Mouse (Mus musculus) left cerebral cortex, postnatal 25 days (tissue): Measurements from ENCODE around the gene Diaph2. TPM values are rescaled to one million over a fixed set of nuclear protein-coding genes. Genes with fewer than 3 reads are reported as not detected.
"Not testable (repeated sequence)": the region's sequence is repeated elsewhere in the genome, so short reads cannot be mapped to it uniquely, and the experiment has no call there.

Source experiments
- DNase-seq, 2 experiments: peaks; one replicate each; pipeline ENCODE4 v3.0.0; 2022; ENCODE audit warnings: low spot score in 2 of 2, mixed read lengths in 1 of 2
- intact Hi-C: fragments of 180-260 bp; cut with DNase I; formaldehyde crosslinking; loops from one replicate; pipeline ENCODE4 v1.15.1; 2025
- total RNA-seq, 2 experiments: library from RNA; stranded (reverse); gene quantifications; 2 replicates each; pipeline ENCODE4 v1.2.3; 2021

Diaph2 gene
- total RNA-seq, 2 experiments from 2014 or later = 21.9 to 25.6 TPM

- intact Hi-C loops = no loop called here
- no peak for DNase-seq
Observed at GRCm38 (mm10) chrX:129781844-129782243, 32.3 kb downstream of the Diaph2 start.

- intact Hi-C loops = no loop called here
- no peak for DNase-seq
Observed at GRCm38 (mm10) chrX:129784062-129784461, 34.5 kb downstream of the Diaph2 start.

- intact Hi-C loops, DNase-seq: not testable (repeated sequence)
Observed at GRCm38 (mm10) chrX:129799920-129800319, 50.4 kb downstream of the Diaph2 start.

GRCm38 (mm10) chrX:129831903-129832302, 82.4 kb downstream of the Diaph2 start:
- intact Hi-C loops = no loop called here
- DNase-seq = peak in 1 of 2 experiments; percentile 2

GRCm38 (mm10) chrX:129833887-129834286, 84.3 kb downstream of the Diaph2 start:
- no peak for DNase-seq
- intact Hi-C loops = no loop called here

- intact Hi-C loops = loop anchor here (10.0 kb wide), 1 partner anchor 580 kb away; no protein-coding TSS in a partner anchor
- peak in 1 of 2 experiments; percentile 1 for DNase-seq
Observed at GRCm38 (mm10) chrX:129884465-129884864, 134.9 kb downstream of the Diaph2 start.

GRCm38 (mm10) chrX:129925806-129926205, 176.3 kb downstream of the Diaph2 start:
- intact Hi-C loops = no loop called here
- no peak for DNase-seq

- intact Hi-C loops = no loop called here
- DNase-seq = peak in 1 of 2 experiments; percentile 14
Observed at GRCm38 (mm10) chrX:129974816-129975215, 225.3 kb downstream of the Diaph2 start.

- no peak for DNase-seq
- intact Hi-C loops = no loop called here
Observed at GRCm38 (mm10) chrX:130008210-130008609, 258.7 kb downstream of the Diaph2 start.

GRCm38 (mm10) chrX:130019735-130020134, 270.2 kb downstream of the Diaph2 start:
- intact Hi-C loops = no loop called here
- DNase-seq = no peak

- intact Hi-C loops = no loop called here
- DNase-seq = no peak
Observed at GRCm38 (mm10) chrX:130044525-130044924, 295.0 kb downstream of the Diaph2 start.

- intact Hi-C loops = no loop called here
- no peak for DNase-seq
Observed at GRCm38 (mm10) chrX:130149216-130149615, 399.7 kb downstream of the Diaph2 start.

GRCm38 (mm10) chrX:130152164-130152563, 402.6 kb downstream of the Diaph2 start:
- no peak for DNase-seq
- intact Hi-C loops = no loop called here

GRCm38 (mm10) chrX:130173126-130173525, 423.6 kb downstream of the Diaph2 start:
- intact Hi-C loops = no loop called here

GRCm38 (mm10) chrX:130187891-130188290, 438.3 kb downstream of the Diaph2 start:
- intact Hi-C loops = no loop called here

More at GRCm38 (mm10) chrX:130173126-130173525, 423.6 kb downstream of the Diaph2 start:
- DNase-seq = no peak

GRCm38 (mm10) chrX:130188449-130188848, 438.9 kb downstream of the Diaph2 start:
- intact Hi-C loops = no loop called here
- DNase-seq = no peak

More at GRCm38 (mm10) chrX:130187891-130188290, 438.3 kb downstream of the Diaph2 start:
- no peak for DNase-seq

GRCm38 (mm10) chrX:130189250-130189649, 439.7 kb downstream of the Diaph2 start:
- DNase-seq = no peak
- intact Hi-C loops = no loop called here

GRCm38 (mm10) chrX:130197412-130197811, 447.9 kb downstream of the Diaph2 start:
- intact Hi-C loops, DNase-seq: not testable (repeated sequence)

GRCm38 (mm10) chrX:130205243-130205642, 455.7 kb downstream of the Diaph2 start:
- DNase-seq = no peak
- intact Hi-C loops = no loop called here

GRCm38 (mm10) chrX:130212227-130212626, 462.7 kb downstream of the Diaph2 start:
- intact Hi-C loops = no loop called here
- no peak for DNase-seq

GRCm38 (mm10) chrX:130212759-130213158, 463.2 kb downstream of the Diaph2 start:
- intact Hi-C loops = no loop called here

GRCm38 (mm10) chrX:130230045-130230444, 480.5 kb downstream of the Diaph2 start:
- intact Hi-C loops = no loop called here
- DNase-seq = no peak

More at GRCm38 (mm10) chrX:130212759-130213158, 463.2 kb downstream of the Diaph2 start:
- DNase-seq = no peak
